ENCODE assay signal across 8 mouse cellular contexts in genomic region chr10:80165392-80166128, GRCm38 (mm10). TPM values are rescaled to one million over a fixed set of nuclear protein-coding genes. Genes with fewer than 3 reads are reported as not detected.
DNase-seq lines count a peak whose midpoint lies in the region; ATAC-seq and TF ChIP-seq lines count a peak whose summit lies in the region.

Gene Cirbp, plus strand, starts transcription at chr10:80165985.

- H3K36me3 ChIP-seq in testis, adult 2 months (ENCODE audit: control insufficient read depth, insufficient read depth, low read length), result peaks cover 2% of the 10 kb centered on the region
- H3K36me3 ChIP-seq in intestine, embryonic 15.5 days, result peaks cover 8% of the 10 kb centered on the region
- peaks cover 15% of the 10 kb centered on the region for H3K36me3 ChIP-seq in limb, embryonic 10.5 days
- H3K36me3 ChIP-seq in midbrain, postnatal 0 days (ENCODE audit: insufficient read depth, low read length), result peaks cover 5% of the 10 kb centered on the region

- no peaks in the 10 kb centered on the region for H3K27me3 ChIP-seq in testis, adult 2 months (ENCODE audit: control insufficient read depth, insufficient read depth, low read length)
- no peaks in the 10 kb centered on the region for H3K27me3 ChIP-seq in intestine, embryonic 15.5 days (replicated peaks)
- no peaks in the 10 kb centered on the region for H3K27me3 ChIP-seq in limb, embryonic 10.5 days (ENCODE audit: low read depth, poor library complexity, severe bottlenecking)
- H3K27me3 ChIP-seq in midbrain, postnatal 0 days (ENCODE audit: insufficient read depth, low read length), result no peaks in the 10 kb centered on the region

- DNase-seq in testis, postnatal 14 days (ENCODE audit: low spot score), result no peak
- no peak for DNase-seq in gastrocnemius, postnatal 4 days (ENCODE audit: low spot score in 2 of 2)
- no peak for DNase-seq in limb, embryonic 10.5 days (ENCODE audit: low spot score)
- peak; percentile 61 for DNase-seq in midbrain, postnatal 0 days (ENCODE audit: low spot score)
- DNase-seq in ovary, postnatal 10 days (ENCODE audit: low spot score), result no peak

- peak within 1 kb of the TSS; percentile 38 for H3K9ac ChIP-seq in intestine, embryonic 15.5 days
- peak within 1 kb of the TSS; percentile 77 for H3K9ac ChIP-seq in midbrain, postnatal 0 days (replicated peaks; ENCODE audit: low read length, poor library complexity, severe bottlenecking)

- H3K4me3 ChIP-seq in testis, adult 2 months (ENCODE audit: control insufficient read depth, low read depth, low read length), result peak within 1 kb of the TSS; percentile 68
- peak within 1 kb of the TSS; percentile 37 for H3K4me3 ChIP-seq in intestine, embryonic 15.5 days (replicated peaks)
- H3K4me3 ChIP-seq in limb, embryonic 10.5 days, result peak within 1 kb of the TSS; percentile 96
- peak within 1 kb of the TSS; percentile 91 for H3K4me3 ChIP-seq in midbrain, postnatal 0 days (ENCODE audit: low read depth, low read length)

- H3K4me1 ChIP-seq in testis, adult 2 months (ENCODE audit: control insufficient read depth, insufficient read depth, low read length), result peaks cover 29% of the 10 kb centered on the region
- peaks cover 70% of the 10 kb centered on the region for H3K4me1 ChIP-seq in intestine, embryonic 15.5 days (replicated peaks)
- peaks cover 79% of the 10 kb centered on the region for H3K4me1 ChIP-seq in limb, embryonic 10.5 days
- H3K4me1 ChIP-seq in midbrain, postnatal 0 days (ENCODE audit: insufficient read depth, low read length), result peaks cover 9% of the 10 kb centered on the region; the same call in 1 of the 2 replicates

- peak within 1 kb of the TSS; percentile 91 for H3K4me2 ChIP-seq in intestine, embryonic 15.5 days (replicated peaks)
- H3K4me2 ChIP-seq in midbrain, postnatal 0 days (ENCODE audit: low read depth, low read length, poor library complexity, severe bottlenecking), result peak within 1 kb of the TSS; percentile 96

- no peak for TF ChIP-seq CTCF in testis, adult 2 months (IDR thresholded peaks at IDR 0.05; ENCODE audit: control insufficient read depth, insufficient read depth, insufficient replicate concordance, low read depth, low read length)
- TF ChIP-seq CTCF in midbrain, postnatal 0 days (IDR thresholded peaks at IDR 0.05), result no peak

- ATAC-seq in common myeloid progenitor, adult 5-6 weeks (replicated peaks; ENCODE audit: low read depth, poor library complexity, severe bottlenecking), result no peak
- no peak for ATAC-seq in intestine, embryonic 15.5 days
- no peak for ATAC-seq in midbrain, postnatal 0 days (ENCODE audit: low FRiP score)

- 13% methylated on average over 20 of the region's 20 CpGs for WGBS in intestine, embryonic 15.5 days
- 17% methylated on average over 20 of the region's 20 CpGs for WGBS in limb, embryonic 10.5 days
- WGBS in midbrain, postnatal 0 days, result 14% methylated on average over 20 of the region's 20 CpGs

- no peak for TF ChIP-seq POLR2A in testis, adult 2 months (IDR thresholded peaks at IDR 0.05; ENCODE audit: control insufficient read depth, low read depth, low read length)

- H3K9me3 ChIP-seq in intestine, embryonic 15.5 days, result no peaks in the 10 kb centered on the region
- no peaks in the 10 kb centered on the region for H3K9me3 ChIP-seq in limb, embryonic 10.5 days (replicated peaks)
- H3K9me3 ChIP-seq in midbrain, postnatal 0 days (ENCODE audit: low read length), result no peaks in the 10 kb centered on the region

- H3K27ac ChIP-seq in testis, adult 2 months (ENCODE audit: control insufficient read depth, insufficient read depth, low read depth, low read length), result peak within 1 kb of the TSS; percentile 15; the same call in 1 of the 2 replicates
- peak within 1 kb of the TSS; percentile 76 for H3K27ac ChIP-seq in intestine, embryonic 15.5 days
- H3K27ac ChIP-seq in limb, embryonic 10.5 days, result peak within 1 kb of the TSS; percentile 100
- H3K27ac ChIP-seq in midbrain, postnatal 0 days (ENCODE audit: low read depth, low read length), result peak within 1 kb of the TSS; percentile 82

RNA-seq across cellular contexts. Expression of gene Cirbp, which starts in this region (rescaled TPM):
- 105 and 127 TPM in 2 replicates for polyA plus RNA-seq in testis, adult 2 months (2012; rRNA removed)
- total RNA-seq in common myeloid progenitor, adult 5-6 weeks (2017), result 60.0 and 65.6 TPM in 2 replicates
- 100 to 1,000 TPM; 107 to 153 TPM for total RNA-seq in gastrocnemius, postnatal 4 days (2021)
- polyA plus RNA-seq in intestine, embryonic 15.5 days (2015; fragmentation: Nextera tagmentation; extraction: Ambion mirVana), result 69.4 and 83.9 TPM in 2 replicates
- 90.7 and 129 TPM in 2 replicates for polyA plus RNA-seq in limb, embryonic 10.5 days (2016; fragmentation: Nextera tagmentation; extraction: Ambion mirVana)
- total RNA-seq in midbrain, postnatal 0 days (2014; rRNA removed), result 315 and 337 TPM in 2 replicates
- polyA plus RNA-seq in midbrain, postnatal 0 days (2015; fragmentation: Nextera tagmentation; extraction: Ambion mirVana), result 760 and 829 TPM in 2 replicates

Comparison
In these comparisons a context has a peak if more than half of its experiments do, and no peak if none do; other contexts are left out.
1. H3K27ac ChIP-seq: peak in every context shown above with its lines; median percentile 100 in limb, embryonic 10.5 days; 82 in midbrain, postnatal 0 days; 76 in intestine, embryonic 15.5 days; 15 in testis, adult 2 months.
2. H3K4me3 ChIP-seq: peak in every context shown above with its lines; median percentile 96 in limb, embryonic 10.5 days; 91 in midbrain, postnatal 0 days; 68 in testis, adult 2 months; 37 in intestine, embryonic 15.5 days.